Mouse (Mus musculus) C2C12 (cell line): ENCODE measurements around the gene Ttpal.

Experiments used
- CTCF ChIP-seq: IDR thresholded peaks from one replicate; pipeline ENCODE4 v1.5.1; 2011; ENCODE audit not compliant: control insufficient read depth, insufficient read depth, insufficient read length
- FOSL1 ChIP-seq: IDR thresholded peaks from one replicate; pipeline ENCODE4 v1.8.0; 2011; ENCODE audit warnings: mild to moderate bottlenecking, low read length; ENCODE audit not compliant: poor library complexity, insufficient read depth, severe bottlenecking

DNA sequence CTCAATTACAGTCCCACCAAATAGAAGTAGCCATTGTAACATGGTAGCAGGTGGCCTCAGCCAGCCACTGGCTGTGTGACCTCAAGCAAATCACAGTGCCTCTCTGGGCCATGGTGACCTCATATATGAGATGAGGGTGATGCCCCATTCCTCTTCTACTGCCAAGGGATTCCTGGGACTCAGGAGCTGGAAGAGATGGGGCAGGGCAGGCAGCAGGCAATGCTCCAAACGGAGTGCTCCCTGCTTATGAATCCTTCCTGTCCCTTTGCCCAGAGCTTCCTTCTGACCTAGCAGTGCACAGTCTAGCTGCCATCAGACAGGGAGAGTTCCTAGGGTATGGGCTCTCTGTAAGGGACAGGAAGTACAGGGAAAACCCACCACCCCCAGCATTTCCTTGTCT lies 43.6 kb upstream of the Ttpal start:
- no peak for TF ChIP-seq CTCF
- TF ChIP-seq FOSL1: no peak
